Mouse (Mus musculus) urinary bladder, postnatal 25 days (tissue): Measurements from ENCODE around the gene Nr4a2.

ENCODE experiments used
- DNase-seq: peaks from one replicate; pipeline ENCODE4 v3.0.0; 2022; ENCODE audit warnings: low spot score

Gene Nr4a2

DNA sequence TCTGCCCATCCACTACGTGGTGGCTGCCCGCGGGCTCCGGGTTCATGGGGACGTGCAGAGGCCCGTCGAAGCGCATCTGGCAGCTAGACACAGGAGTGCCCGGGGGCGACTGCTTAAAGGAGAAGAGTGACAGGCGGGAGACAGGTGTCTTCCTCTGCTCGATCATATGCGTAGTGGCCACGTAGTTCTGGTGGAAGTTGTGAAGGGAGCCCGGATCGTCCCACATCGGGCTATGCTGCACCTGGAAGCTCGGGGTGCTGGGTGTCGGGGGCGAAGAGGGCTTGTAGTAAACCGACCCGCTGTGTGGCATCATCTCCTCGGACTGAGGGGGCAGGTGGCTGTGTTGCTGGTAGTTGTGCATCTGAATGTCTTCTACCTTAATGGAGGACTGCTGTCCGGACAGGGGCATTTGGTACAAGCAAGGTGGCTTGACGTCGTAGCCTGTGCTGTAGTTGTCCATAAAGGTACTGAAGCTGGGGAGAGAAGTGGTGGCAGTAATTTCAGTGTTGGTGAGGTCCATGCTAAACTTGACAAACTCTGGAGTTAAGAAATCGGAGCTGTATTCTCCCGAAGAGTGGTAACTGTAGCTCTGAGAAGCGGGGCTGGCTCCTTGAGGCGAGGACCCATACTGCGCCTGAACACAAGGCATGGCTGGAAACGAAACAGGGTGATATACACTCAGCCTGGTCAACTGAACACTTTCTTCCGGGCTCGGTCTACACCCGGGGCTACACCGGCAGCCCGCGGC lies 11.8 kb downstream of the Nr4a2 start:
- DNase-seq: no peak

DNA sequence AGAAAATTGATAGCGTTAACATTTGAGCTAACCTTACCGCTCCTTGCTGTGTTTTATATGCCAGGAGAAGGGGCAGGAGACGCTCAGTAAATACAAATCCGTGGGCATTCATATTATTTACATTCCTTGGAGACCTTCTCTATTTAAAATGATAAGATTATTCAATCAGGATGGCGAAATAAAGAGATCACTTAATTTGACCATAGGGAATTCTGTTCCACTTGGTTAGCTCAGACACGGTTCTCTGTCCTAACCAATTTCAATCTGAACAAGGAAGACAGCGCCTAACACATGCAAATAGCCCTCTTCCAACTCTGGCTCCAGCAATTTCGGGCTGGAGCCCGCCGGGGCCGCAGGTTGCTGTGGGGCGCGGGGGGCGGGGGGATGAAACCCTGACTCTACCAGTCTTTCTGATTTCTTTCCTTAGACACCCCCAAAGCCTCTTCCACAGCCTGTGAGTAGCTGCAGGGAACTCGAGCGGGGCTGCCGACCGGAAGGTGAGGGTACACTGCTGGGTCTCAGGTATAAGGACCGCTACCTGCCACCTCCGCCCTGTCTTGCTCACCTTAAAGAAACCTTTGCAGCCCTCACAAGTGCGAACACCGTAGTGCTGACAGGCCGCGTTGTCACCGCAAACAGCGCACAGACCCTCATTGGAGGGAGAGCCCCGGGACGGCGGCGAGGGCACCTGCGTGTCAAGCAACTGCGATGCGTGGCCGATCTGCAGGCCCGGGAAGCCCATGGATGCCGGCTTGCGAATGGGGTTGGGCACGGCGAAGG lies 12.6 kb downstream of the Nr4a2 start:
- DNase-seq: no peak

DNA sequence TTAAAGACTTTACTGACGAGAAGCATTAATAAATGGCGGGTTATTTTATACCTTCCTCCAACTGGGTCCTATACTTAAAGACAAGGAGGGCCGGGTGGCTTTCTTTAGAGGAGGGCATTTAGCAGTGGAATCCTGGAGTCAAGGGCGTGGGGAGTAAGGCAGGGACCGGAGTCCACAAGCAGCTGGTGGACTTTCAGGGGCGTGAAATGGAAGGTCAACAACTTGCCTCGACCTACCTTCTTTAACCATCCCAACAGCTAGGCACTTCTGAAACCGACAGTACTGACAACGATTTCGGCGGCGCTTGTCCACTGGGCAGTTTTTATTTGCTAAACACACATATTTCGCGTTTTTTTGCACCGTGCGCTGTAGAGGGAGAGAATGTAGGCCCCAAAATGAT lies 13.4 kb downstream of the Nr4a2 start:
- DNase-seq: no peak

DNA sequence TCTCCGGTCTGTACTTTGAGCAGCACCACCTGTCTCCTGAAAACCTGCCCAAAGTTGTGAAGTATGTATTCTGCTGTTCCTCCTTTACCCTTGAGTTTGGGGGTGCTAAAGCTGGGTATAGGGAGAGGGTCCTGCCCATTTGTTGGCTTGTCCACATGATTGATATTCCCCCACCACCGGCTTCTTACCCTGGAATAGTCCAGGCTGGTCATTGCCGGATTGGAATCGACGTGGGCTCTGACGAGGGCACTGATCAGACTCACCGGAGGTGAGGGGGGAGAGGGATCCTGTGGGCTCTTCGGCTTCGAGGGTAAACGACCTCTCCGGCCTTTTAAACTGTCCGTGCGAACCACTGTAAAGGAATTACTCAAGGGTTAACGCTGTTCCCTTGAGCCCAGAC lies 13.9 kb downstream of the Nr4a2 start:
- no peak for DNase-seq

DNA sequence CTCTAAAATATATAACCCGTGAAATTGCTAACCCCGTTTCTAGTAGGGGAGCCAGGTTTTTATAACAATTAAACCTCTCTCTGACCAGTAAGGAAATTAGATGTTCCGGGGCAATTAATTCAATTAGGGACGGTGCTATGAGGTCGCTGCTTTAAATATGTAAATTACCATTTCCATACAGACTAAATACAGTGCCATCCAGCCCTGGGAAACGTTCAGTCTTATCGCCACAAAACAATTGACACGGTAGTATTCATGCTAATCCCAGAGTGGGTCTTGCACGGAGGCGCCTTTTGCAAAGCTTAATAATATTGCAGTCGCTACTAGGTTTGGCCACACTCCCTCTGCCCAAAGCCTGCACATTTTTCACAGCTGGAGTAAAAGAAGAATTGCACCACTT lies 14.5 kb downstream of the Nr4a2 start:
- DNase-seq: no peak

DNA sequence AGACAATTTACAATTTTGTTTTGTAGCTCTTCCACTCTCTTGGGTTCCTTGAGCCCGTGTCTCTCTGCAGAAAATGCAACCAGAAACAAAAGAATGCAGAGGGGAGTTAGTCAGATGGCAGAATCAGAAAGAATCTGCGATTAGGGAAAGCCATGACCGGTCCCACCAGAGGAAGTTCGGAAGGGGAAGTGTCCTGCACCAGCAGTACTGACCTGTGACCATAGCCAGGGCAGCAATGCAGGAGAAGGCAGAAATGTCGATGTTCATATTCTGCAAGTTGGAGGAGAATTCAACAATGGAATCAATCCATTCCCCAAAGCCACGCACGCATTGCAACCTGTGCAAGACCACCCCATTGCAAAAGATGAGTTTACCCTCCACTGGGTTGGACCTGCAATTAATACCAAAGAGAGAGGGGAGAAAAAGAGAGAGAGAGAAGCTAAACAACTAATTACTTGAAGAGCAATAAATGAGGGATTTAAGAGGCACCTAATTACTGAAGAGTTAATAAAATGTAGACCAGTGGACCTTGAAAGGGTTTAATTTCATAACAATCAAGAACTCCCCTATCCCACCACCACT lies 15.4 kb downstream of the Nr4a2 start:
- DNase-seq: no peak

DNA sequence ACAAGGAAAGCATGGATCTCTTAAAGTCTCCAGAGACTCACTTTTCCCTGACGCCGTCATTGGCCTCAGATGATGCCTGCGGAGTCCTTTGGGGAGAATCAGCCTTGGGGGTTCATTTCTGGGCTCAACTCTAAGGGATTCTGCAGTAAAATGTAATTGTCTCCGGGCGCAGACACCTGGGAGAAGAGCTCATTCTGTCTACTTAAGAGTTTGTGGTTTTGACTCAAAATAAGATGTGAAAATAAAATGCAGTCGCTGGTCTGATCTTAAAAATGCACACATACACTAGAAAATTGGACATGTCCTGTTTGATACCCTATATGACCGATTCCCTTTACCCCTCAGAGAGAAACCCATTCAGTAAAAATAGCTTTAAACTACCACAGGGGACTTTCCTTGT lies 18.4 kb downstream of the Nr4a2 start:
- no peak for DNase-seq

DNA sequence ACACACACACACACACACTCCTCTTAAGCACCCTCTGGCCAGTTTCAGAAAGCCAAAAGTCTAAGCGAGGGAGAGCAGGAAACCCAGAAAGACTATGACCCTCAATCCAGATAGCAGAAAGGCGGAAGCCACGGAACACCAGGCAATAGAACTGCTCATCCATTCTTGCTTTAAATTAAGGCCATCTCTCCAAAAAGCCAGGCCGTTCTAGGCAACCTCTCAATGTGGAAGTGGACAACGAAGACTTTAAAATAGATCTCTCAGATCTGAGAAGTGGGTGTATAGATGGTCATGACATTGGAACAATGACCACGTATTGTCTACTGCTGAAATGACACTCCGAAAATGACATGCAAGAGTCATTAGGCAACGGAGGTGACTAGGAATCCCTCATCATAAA lies 19.1 kb downstream of the Nr4a2 start:
- DNase-seq: no peak

DNA sequence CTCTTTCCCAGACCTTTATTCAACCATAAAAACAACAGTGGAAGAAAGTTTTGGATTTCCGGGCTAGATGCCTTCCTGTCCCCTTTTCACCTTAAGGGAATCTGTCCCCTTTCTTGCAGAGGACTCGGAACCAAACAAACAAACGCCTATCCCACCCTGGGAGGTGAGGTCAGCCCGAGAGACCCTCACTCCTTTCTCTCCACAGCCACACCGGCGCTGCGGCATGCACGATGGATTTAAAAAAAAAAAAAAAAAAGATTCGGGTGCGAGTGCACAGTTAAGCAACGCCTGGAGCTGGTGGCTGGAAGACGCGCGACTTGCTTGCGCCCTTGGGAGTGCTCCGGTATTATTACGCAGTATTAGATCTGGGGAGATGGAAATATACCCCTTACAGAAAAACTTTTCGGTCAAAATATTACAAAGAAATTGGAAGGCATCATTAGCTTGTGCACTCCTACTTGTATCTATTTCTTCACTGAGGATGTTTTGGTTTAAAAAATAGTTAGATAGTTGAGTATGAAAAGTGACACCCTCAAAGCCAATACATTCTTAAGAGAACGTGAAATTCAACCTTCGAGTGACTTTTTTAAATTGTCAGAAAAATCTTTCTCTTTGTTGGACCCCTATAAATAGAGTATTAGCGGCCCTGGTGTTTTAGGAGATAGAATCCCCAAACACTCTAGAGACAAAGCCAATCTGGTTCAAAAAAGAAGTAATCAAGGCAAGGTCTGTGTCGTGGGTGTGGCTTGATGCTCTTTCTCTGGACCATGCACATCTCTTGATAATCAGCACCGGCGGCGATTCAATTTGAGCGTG lies 19.8 kb downstream of the Nr4a2 start:
- no peak for DNase-seq

DNA sequence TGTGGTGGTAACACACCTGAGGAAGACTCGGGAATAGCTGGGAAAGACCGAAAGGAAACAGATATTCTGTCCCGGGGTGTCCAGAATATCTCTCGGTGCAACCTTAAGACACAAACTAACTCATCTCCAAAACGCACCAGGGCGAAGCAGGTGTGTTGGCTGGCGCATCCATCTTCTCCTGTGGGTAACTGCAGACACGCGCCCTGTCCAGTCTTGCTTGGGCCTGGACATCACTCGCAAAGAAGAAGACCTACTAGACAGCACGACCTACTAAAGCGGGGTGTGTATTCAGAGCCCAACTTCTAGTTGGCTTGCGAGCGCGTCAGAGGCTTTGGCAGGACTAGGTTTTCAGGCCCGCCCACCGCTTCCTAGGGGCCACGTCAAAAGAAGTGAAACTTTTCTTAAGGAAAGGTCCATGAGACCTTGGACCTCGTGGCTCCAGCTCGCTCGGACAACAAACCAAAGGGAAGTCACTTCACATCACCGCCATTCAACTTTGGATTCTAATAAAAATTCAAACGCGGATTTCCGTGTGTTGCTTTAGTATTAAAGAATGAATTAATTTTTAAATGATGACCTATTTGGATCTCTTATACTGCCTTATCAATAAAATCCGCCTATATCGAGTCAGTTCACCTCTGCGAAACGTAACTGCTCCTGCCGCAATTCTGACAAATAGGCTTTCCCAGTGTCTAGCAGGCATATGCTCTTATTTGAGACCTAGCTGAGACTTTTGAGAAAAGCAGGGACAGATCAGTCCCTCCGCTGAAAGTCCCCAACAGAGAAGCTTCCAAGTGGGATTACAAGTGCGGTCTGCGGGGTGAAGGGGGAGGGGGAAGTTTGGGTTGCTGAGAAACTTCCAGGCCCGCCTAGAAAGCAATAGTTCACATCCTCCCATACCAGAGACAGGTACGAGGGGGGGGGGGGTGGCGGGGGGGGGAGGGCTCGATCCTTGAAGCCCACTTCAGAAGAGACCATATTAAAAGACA lies 20.7 kb downstream of the Nr4a2 start:
- no peak for DNase-seq

DNA sequence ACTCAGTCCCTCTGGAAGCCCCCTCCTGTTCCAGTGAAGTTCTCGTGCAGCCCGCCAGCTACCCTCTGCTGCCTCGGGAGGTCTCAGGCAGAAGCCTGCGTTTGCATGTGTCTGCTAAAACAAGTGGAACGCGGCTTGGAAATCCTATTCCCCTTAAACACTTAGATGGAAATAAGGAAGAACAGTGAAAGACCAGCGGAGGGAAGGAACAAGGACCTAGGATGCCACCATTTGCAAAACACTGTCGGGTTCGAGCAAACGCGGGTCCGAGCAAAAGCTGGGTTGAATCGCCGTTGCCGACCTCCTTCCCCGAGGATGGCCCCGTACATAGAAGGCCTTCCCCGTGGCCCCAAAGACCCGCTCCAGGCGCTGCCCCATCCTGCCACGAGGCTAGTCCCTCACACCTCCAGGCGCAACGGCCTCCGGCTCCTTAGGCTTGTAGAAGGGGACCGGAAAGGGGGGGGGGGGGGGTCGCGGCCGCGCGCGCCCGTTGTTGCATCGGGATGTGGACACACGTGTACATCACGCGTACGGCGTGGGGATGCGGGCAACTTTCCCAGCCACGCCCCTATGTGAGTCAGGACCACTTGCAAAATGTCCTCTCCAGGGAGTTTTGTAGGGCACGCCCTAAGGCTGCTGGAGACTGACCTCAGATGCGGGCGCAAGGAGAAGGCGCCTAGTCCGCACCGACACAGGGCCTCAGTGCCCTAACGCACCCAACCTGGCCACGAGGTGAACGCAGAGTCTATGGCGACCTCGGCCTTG lies 21.5 kb downstream of the Nr4a2 start:
- DNase-seq: peak; percentile 38

DNA sequence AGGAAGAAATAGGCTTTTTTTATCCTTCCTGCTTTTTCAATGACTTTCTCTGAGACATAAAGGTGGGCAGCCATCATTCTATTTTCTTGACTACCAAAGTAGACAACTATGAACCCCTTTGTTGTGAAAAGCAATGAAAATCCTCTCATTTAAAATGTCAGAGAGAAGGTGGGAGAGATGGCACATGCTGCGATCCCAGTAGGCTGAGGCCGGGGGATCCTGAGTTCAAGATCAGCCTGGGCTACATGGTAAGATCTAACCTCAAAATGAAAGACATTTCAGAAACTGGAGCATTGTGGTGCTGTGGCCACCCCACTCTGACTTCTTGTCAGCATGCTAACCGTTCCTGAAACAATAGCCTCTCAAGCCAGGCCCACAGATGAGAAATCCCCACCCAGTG lies 23.6 kb downstream of the Nr4a2 start:
- DNase-seq: no peak

DNA sequence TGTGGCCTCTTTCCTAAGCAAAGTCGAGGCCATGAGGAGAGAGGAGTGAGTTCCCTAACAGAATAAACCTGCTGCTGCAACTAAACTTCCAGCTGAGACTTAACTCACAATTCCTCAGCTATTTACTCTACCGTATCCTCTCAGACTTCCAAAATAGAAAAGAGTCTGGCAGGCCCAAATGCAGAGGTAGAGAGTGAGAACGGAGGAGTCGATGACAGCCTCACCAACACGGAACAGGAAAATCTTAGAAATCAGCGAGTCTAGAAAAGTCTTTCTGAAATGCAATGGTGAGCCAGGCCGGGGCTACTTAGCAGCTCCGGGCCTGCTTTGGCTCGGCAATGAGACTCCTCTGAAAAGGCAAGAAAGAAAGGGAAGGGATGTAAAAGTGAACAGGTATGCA lies 51.4 kb downstream of the Nr4a2 start:
- no peak for DNase-seq

DNA sequence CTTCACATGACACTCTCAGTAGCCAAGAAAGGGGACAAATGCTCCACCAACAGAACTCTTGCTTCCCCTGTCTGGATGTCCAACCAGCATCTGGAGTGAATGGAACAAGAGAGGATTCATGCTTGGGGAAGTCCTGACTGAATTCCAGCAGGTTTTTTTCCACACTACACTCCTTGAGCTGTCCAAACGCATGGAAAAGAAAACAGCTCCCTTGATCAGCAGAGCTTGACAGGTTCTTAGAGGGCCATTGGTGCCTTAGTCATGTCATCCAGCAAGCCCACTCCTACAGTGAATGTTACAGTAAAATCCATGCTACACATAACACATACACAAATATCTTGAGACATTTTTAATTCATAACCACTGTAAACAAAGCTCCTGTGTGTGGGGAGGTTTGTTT lies 60.3 kb downstream of the Nr4a2 start:
- no peak for DNase-seq
